Mouse (Mus musculus): ENCODE results near the gene Cdca7l.
A peak's percentile ranks its signal among the peaks of the same experiment; 100 is the strongest.
"Not testable (repeated sequence)": the region's sequence is repeated elsewhere in the genome, so short reads cannot be mapped to it uniquely, and the experiment has no call there.

The Cdca7l gene

DNA sequence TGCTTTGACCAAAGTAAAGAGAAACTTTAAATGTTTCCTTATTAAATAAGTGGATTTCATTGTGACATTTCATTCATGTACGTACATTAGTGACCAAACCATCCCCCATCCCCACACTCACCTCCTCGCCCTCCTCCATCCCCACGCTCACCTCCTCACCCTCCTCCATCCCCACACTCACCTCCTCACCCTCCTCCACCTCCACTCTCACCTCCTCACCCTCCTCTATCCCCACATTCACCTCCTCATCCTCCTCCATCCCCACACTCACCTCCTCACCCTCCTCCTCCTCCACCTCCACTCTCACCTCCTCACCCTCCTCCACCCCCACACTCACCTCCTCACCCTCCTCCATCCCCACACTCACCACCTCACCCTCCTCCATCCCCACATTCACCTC lies 57.2 kb downstream of the Cdca7l start:
- no peak for DNase-seq (ENCODE audit: low read depth, low spot score)

DNA sequence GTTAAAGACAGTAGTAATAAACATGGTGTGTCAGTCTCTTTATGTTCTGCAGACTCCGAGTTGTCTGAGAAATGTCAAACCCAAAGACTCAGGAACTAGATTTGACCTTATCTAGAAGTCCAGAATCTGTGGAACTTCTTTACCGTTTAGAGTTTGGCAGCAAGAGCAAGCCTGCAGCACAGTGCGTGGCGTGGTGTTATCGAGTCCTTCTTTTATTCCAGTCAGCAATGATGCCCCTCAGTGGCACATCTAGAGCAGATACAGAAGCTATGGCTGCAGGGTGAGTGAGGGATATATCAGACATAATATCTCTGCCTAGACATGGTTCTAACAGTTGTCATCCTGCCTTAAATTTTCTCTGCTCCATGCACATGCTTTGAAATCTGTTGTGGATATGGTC lies 58.6 kb downstream of the Cdca7l start:
- no peak for DNase-seq (ENCODE audit: low read depth, low spot score)

DNA sequence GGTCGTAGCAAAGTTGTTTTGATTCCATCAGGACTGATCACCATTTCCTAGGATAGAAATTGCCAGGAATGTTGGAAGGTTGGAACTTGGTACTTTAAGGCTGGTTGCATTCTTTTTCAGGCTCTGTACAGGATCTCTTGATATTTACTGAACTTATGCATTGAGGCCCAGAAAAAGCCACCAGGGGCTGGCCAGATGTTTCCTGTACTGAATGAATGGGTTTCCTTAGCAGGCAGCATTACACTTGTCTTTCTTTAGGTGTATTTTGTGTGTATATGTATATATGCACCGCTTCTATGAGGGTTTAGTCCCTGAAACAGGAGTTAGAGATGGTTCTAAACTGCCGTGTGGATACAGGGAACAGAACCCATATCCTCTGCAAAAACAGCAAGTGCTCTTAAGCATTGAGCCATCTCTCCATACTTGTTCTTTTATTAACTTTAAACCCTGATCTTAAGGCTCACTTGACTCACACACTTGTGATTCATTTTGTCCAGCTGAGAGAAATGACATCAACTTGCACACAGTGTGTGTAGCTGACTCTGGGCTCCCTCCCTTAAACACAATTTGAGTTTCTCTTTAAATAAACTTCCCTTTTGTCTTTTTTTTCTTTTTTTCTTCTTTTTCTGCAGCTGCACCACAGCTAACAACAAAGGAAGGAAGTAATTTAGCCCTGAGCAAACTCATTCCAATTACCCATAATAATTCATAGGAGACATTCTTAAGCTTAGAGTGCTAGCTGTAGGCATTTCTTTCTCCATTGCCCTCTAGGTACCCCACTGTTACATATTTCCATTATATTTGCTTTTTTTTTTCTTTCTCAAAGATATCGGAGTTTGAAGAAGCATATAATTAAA lies 63.8 kb downstream of the Cdca7l start:
- no peak for DNase-seq (ENCODE audit: low read depth, low spot score)

DNA sequence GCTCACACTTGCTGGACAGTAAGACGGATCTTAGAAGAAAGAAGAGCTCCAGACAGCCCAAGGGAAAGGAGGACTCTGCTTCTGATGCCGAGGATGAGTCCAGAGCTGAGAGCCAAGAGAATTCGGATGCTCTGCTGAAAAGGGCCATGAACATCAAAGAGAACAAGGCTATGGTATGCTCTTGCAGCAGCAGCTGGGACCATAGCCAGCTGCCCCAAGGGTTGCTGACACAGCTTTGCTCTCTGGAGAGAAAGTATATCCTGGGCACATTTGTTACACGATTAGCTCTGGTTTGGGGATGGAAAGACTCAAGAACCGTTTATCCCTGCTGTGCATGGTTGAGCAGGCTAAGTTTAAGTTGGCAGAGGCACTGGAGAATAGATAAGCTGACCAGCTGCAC lies 68.2 kb downstream of the Cdca7l start:
- no peak for DNase-seq (ENCODE audit: low read depth, low spot score)

DNA sequence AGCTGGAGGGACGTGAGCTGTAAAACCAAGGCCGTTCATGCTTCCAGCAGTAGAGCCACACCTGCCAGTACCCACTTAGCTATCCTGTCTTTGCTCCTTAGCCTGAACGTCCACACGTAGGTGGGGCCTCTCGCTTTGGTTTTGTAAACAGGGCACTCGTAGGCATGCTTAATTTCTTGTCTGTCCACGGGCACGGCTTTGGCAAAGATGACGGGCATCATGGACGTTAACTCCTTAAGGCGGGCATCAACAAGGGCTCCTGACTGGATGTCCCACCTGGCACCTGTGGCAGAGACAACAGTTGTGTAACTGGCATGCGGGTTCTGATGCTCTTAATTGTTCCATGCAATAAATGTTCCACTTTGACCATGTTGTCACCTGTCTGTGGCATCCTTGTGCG lies 74.3 kb downstream of the Cdca7l start:
- DNase-seq (ENCODE audit: low read depth, low spot score) = no peak

DNA sequence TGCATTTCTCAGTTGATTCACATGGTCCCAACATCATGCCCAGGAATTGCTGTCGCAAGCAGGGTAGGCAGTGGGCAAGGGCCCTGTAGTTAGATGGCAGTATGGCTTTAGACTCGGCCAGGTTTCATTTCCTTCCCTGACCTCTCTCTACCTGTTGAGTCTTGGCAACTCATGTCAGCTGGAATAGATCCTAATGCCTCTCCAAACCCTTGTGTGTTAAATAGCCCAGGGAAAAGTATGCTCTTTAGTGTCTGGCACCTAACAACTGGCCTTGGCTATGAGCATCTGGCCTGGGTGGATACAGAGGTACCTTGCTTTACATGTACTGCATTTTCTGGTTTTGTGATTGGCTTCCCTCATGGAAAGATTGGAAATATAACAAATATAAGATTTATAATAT lies 80.5 kb downstream of the Cdca7l start:
- DNase-seq (ENCODE audit: low read depth, low spot score) = no peak

DNA sequence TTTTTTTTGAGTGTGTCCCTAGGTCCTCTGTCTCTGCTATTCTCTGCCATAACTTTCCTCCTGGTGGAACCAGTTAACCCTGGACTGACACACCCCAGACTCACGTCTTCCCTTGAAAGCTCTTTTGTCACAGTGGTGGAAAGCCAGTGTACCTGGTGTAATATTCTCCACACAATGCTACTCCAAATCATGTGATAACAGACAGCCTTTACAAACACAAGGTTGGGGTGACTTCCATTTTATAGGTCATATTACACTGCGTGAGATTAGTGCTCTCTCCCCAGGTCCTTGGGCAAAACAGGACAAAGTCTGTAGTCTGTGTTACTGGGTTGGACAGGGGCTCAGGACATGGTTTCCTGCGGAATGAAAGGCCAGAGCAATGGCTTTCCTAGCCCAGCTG lies 83.3 kb downstream of the Cdca7l start:
- no peak for DNase-seq (ENCODE audit: low read depth, low spot score)

DNA sequence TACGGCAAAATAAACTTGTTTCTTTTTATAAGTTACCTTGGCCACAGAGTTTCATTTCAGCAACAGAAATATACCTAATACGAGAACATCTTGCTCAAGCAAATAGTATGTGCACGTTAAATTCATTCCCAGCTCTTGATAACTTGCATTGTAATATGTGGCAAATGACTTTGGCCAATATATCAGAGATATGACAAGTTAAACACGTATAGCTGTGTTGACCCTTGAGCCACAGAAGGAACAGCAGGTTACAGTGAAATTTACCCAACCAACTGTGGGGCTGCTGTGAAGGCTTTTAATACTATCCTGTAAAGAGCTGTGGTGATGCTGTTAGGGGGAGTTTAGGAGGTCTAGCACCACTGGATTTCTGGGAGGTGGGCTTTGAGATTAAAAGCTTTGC lies 96.7 kb downstream of the Cdca7l start:
- DNase-seq (ENCODE audit: low read depth, low spot score) = not testable (repeated sequence)

DNA sequence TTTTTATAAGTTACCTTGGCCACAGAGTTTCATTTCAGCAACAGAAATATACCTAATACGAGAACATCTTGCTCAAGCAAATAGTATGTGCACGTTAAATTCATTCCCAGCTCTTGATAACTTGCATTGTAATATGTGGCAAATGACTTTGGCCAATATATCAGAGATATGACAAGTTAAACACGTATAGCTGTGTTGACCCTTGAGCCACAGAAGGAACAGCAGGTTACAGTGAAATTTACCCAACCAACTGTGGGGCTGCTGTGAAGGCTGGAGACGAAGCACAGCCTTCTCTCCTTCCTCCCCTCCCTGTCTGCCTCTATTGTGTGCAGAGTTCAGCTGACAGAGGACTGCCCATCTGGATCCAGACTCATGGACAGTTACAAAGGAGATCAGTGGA lies 97.3 kb downstream of the Cdca7l start:
- not testable (repeated sequence) for DNase-seq (ENCODE audit: low read depth, low spot score)

DNA sequence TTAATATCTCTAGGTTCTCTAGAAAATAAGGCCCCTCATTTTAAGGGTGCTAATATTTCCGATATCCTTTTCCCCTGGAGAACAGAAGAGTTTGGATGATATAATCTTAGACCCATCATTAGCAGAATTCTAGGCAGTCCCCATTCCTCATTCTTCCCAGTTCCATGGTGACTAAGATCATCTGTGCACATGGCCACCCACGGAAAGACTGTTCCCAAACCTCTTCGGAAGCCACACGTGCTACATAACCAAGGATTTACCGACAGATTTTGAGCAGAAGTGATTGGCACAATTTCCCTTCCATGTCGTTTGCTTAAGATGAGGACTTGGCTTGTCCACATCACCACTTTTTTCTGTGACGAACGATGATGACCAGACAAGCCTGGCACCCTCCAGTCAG lies 99.6 kb downstream of the Cdca7l start:
- no peak for DNase-seq (ENCODE audit: low read depth, low spot score)

DNA sequence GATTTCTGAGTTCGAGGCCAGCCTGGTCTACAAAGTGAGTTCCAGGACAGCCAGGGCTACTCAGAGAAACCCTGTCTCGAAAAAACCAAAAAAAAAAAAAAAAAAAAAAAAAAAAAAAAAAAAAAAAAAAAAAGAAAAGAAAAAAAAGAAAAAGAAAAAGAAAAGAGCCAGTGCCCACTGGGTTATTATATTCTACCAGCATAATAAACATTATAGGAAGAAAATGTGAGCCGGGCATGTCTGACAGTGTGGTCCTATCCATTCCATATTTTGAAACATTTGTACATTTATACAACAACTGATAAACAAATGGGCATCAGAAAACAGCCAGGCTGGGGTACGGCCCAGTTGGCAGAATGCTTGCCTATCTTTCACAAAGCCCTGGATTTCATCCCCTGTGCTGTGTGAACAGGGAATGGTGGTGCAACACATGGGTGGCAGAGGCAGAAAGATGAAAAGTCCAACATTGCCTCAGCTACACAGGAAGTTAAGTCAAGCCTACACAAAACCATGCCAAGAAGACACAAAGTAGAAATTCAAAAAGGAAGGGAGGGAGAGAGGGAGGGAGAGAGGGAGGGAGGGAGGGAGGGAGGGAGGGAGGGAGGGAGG lies 101.2 kb downstream of the Cdca7l start:
- not testable (repeated sequence) for DNase-seq (ENCODE audit: low read depth, low spot score)

DNA sequence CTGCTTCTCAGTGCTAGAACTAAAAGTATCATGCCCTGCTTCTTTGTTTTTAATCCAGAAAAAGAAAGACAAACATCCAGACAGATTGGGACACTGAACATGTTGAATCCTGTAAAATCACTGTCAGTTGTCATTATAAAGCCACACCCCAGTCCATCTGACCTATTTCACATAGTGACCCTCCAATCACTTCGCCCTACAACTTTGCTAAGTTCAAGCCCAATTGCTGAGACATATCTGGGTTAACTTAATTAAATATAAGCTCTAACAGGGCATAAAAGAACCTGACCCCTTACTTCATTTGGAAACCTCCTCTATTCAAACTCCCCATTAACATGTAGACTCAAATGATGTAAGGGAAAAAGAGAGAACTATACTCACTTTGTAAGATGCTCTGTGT lies 107.3 kb downstream of the Cdca7l start:
- no peak for DNase-seq (ENCODE audit: low read depth, low spot score)

DNA sequence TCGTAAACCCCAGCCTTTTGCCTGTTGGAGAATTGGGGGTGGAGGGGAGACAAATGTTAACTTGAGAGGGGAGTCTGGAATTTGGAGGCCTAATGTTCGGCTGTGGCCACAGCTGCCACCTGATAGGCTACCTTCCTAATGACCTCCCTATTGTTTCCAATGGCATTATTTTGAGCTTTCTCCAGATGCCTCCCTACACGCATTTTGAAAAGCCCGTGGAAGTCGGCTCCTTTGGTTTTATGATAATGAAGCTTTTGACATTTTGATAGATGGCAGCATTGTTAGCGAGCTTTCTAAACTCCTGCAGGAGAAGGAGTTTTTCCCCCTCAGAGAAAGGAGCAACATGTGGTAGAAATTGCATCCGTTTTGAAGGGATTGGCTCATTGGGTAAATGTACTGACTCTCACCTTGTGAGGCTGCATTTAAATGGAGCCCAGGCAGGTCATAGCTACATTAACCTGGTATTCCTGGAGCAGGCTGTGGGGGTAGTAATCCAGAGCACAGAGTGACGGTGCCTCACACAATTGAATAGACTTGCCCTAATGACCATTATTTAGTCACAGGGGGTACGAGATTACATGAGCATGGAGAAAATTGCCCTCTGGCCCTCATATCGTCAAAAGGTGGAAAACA lies 110.6 kb downstream of the Cdca7l start:
- DNase-seq (ENCODE audit: low read depth, low spot score) = peak; percentile 63

DNA sequence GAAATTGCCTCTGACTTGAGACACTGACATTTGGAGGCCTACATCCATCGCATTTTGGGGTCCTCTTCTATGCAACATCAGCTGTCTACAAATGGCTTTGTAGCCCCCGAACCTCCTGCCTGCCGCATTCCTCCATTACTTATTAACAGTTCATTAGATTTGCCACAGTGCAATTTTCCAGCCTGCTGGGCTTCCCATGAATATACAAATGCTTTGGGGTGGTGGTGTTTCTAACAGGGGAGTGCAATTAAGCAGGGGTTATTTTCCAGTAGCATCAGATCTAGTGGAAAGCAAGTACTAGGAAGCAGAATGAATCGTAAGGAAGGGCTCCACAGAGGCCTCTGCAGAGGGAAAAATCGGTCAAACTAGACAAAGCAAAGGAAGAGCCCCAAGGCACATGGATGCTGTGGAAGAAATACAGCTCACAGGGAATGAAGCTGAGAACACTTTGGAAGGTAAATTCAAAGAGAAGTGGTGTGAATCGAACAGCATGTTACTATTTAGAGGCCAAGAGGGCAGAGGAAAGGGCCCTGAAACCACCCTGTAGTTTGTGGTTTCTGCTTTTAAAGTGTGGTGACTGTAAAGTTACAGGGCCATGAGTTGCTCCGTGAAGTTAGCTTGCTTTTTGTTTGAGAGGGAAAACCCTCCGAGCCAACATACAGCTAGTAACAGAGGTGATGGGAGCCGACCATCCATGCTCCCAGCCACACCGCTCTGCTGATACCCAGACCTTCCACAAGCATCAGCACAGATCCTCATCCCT lies 111.9 kb downstream of the Cdca7l start:
- no peak for DNase-seq (ENCODE audit: low read depth, low spot score)

All from ZHBTc4 (cell line).